Mouse (Mus musculus) v-Abl transformed pro-B cells (cell line): Measurements from ENCODE around the gene Cdc42bpg.
"Not testable (repeated sequence)": the region's sequence is repeated elsewhere in the genome, so short reads cannot be mapped to it uniquely, and the experiment has no call there.

ENCODE experiments used
- in situ Hi-C, 2 experiments: fragments of 400-800 bp; cut with MboI; formaldehyde crosslinking; loops; one replicate each; pipeline ENCODE4 v1.15.1; 2025; ENCODE audit not compliant: unreplicated experiment in 2 of 2

Cdc42bpg gene

DNA sequence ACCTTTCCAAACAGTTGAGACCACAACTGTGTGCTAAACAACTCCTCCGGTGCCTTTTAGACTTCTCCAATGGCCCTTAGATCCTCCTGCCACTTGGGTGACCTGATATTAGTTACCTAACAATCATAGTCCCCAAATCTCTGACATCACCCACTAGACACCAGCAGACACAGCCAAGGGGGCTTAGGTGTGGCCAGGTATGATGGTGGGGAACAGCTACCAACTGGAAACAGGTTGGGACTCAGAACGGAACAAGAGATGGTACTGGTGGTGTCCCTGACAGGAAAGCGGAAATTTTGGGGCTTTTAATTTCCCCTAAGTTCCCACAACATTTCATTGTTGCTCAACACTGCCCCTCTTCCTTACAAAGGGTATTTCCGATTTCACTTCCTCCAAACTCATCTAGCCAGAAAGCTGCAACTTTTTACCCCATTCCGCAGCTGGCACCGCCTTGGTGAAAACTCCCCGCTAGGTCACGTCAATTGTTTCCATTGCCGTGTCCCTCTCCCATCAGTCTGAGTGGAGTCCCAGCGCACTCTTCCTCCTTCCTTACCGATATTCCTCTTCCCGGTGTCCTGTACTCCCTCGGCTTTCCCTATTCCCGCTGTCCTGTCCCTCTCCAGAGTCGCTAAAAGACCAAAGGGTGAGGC is 30.4 kb upstream of the Cdc42bpg start:
- in situ Hi-C loops = no loop called here

- in situ Hi-C loops = no loop called here
Measured at GRCm38 (mm10) chr19:6276426-6277421, 29.5 kb upstream of the Cdc42bpg start, which contains the start of gene Ehd1. TSS of gene Ehd1 (plus strand) at chr19:6276725.

GRCm38 (mm10) chr19:6277661-6278438 is 28.4 kb upstream of the Cdc42bpg start:
- in situ Hi-C loops = no loop called here

DNA sequence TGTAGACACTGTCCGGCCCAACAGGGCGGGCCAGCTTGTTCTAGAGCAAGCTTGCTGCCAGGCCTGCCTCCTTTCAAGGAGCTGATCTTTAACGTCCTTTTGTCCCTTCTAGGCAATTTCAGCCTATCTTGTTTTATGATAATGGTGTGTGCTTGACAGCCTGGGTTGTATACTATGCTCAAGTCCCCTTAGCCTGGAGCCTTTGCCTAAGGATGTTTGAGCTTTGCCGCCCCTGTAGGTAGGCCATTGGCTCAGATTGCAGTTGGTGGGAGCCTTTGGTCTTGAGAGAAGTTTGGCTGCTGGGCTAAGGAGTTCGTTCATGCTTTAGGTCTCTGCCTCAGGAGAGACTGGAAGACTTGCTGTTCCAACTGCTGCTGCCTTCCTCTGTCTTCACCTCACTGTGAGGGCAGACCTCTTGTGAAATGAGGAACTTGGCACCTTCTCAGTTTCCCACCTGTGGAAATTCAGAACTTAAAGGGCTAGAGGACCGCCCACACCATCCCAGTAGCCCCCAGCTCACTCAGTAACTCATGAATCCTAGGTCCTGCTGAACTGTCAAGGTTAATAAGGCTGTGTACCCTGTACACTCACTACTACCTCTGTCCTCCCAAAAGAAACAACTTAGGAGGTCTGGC is 27.7 kb upstream of the Cdc42bpg start:
- in situ Hi-C loops = no loop called here

- in situ Hi-C loops = no loop called here
Measured at GRCm38 (mm10) chr19:6279481-6280144, 26.6 kb upstream of the Cdc42bpg start.

- in situ Hi-C loops = no loop called here
Measured at GRCm38 (mm10) chr19:6280554-6280953, 25.7 kb upstream of the Cdc42bpg start.

DNA sequence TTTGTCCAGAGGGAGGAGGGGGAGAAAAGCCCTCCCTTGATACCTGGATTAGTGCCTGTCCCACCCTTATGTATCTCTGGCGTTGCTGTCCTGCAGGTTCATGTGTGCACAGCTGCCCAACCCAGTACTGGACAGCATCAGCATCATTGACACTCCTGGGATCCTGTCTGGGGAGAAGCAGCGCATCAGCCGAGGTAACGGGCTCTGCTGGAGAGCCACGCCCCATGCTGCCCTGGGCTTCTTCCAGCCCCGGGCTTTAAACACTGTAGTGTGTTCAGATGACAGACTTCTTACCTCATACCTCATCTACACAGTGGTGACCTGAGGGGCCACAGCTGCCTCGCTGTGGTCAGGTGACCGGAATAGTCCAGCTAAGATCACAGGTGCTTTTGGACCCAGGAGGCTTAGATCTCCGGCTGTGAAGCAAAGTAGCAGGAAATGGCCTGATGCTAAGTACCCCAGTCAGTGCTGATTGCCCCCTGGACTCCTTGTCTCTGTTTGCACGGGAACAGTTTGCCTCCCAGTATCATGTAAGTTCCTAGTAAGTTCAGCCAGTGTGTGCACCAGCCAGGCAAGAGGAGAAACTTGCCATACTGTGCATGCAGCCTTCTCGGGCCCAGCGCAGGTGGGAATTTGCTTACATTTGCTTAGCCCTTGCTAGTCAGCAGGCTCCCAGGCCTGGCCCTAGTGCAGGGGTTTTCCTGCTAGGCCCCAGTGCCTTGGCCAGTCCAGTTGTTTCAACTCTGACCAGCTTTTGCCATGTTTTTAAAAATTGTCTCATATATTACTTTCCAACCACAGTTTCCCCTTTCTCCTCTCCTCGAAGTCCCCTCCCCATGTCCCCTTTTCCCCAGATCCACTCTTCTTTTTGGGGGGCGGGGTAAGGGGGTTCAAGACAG is 24.9 kb upstream of the Cdc42bpg start:
- in situ Hi-C loops = no loop called here

- in situ Hi-C loops = no loop called here
Measured at GRCm38 (mm10) chr19:6283001-6283400, 23.3 kb upstream of the Cdc42bpg start.

DNA sequence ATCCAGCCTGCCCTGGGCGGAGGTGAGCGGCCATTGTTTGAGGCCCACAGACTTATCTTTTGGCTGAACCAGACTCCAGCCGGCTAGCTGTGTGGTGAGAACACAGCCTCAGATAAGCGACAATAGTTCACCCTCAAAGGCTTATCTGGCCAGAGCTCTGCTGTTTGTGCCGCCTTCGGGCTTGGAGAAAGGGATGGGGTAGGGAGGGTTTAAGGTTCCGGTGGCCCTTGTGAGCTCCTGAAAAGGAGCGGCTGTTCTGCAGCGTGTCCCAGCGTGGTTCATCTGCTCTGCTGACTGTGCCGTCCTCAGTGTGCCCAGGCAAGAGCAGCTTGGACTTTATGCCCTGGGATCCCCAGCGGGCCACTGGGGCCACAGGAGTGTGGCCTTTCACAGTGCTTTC is 21.8 kb upstream of the Cdc42bpg start:
- in situ Hi-C loops = no loop called here

DNA sequence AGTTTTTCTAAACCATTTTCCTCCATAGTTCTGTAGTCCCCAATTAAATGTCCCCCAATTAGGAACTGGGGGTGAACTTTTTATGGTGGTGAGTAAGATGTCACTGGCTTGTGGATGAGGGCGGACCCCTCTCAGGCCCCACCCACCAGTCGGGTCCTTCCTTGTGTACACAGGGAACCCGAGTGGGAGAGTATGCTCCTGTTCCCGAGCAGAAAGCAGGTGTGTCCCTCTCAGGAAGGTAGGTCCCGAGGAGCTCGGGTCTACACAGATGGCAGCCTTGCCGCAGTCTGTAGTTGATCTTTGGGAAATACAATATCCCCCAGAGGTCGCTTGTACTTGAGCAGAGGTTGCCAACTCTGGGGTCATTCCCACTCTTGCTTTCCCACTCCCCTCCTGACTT is 21.0 kb upstream of the Cdc42bpg start:
- in situ Hi-C loops = no loop called here

GRCm38 (mm10) chr19:6285632-6286433 is 20.4 kb upstream of the Cdc42bpg start:
- in situ Hi-C loops = no loop called here

DNA sequence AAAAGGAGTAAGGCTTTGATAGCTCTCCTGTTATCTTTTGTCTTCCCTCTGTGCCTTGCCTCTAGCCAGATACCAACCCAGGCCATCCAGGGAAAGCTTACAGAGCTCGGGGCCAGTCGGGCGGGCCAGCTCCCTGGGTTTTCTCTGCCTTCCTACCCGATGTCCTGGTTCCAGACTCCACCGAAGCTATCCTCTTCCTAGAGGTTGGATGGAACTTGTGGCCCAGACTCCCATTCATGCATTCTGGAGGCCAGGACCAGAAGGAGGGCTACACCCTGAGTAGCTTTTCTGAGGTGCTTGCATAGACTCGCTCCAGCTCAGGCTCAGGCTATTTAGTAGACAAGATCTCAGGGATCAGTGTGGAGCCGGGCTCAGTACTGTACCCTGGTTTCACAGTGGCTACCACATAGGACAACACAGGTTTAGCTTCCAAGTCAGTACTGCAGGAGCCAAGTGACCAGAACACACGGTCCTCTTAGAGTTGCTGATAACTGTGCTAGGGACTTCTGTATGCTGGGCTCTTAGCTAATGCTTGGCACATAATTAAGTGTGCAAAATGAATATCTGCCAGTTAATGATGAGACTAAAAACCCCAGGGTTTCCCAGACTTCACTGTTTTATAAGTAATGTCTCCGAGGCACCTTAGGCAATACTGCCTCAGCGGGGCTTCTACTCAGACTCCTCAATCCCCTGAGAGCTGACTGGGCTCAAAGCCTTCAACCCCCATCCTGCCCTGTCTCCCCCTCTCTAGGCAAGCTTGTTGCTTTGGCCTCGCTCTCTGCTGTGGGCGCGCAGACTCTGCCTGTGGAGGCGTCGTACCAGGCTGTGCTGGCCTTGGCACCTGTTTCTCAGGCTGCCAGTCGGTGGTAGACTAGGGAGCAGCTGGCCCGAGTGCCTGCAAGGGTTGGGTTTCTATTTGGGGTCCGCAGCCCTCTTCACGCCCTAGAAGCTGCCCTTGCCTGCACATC is 19.5 kb upstream of the Cdc42bpg start:
- in situ Hi-C loops = no loop called here

DNA sequence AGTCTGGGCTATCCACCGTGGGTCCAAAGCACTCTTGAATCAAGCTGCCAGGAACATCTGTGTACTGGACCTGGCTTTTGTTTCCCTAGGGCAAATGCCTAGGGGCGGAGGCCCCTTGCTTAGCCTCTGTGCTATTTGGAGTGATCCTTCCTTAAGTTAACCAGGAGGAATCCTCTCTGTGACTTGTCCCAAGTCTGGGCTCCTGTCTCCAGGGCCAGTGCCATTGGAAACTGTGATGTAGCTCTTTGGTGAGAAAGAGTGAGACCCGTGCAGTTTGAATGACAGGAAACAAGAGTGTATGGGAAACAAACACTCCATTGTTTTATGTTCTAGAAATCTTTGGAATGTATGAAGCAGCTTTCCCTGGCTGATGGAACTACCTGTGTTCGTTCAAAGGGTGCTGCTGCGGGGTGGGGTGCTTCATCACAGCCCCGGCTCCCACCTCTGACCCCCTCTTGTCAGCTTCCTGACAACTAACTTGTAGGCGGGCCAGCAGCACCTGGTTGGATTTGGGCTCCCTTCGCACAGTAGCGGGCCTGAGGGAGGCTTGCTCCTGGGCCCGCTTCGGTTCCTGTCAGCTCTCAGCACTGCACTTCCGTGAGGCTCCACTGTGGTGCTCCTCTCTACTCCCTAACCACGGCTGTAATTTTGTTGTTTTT is 17.9 kb upstream of the Cdc42bpg start:
- in situ Hi-C loops = no loop called here

DNA sequence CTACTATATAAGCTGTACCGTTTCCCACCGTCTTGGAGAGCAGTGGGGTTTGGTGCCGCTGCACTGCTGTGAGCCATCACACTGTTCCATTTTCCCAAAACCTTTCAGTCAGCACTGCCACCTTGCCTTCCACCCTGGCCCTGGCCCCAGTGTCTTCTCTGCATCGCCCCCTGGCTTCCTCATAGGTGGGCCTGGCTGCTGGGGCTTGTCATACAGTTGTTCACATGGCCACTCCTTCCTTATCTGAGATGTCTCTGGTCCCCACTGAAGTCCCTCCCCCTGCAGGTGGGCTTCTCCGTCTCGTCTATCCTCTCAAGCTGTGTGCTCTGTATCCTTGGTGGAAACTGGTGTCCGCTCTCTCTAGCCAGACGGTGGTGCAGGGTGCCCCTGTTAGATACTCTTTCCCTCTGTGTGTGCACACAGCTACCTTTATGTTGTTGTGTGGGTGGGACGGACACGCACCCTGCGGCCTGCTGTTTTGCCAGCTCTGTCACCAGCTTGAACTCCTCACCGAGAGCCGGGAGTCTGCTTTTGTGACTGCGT is 16.5 kb upstream of the Cdc42bpg start:
- in situ Hi-C loops = no loop called here

GRCm38 (mm10) chr19:6290720-6291116 is 15.5 kb upstream of the Cdc42bpg start:
- in situ Hi-C loops = not testable (repeated sequence)

- in situ Hi-C loops = no loop called here
Measured at GRCm38 (mm10) chr19:6291117-6291781, 15.0 kb upstream of the Cdc42bpg start.
